Mouse (Mus musculus) ES-CJ7 (cell line): ENCODE data around the gene Ifrd2.

Experiments used
- DNase-seq: peaks from one replicate; pipeline ENCODE4 v3.0.0; 2011; ENCODE audit warnings: low read depth, low spot score

Gene Ifrd2

DNA sequence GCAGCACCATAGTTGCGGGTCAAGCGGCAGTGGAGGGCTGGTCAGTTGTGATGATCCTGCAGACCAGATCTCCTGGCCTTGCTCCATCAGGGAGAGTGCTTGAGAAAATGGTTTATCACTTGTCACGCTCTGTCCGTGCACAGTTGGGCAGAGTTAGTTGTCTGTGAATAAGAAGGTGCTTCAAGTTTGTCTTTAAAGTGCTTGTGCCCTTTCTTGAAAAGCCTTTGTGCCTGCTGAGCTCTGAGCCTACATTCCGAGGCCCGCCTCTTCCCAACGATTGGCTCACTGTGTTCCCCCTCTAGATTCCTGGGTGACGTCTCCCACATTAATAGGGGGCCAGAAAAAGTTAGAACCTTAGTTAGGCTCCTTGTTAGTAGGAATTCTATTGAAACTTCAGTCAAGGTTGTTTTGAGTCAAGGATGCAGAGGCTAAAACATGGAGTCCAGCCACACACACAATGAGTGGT lies 35.5 kb upstream of the Ifrd2 start:
- DNase-seq: no peak

DNA sequence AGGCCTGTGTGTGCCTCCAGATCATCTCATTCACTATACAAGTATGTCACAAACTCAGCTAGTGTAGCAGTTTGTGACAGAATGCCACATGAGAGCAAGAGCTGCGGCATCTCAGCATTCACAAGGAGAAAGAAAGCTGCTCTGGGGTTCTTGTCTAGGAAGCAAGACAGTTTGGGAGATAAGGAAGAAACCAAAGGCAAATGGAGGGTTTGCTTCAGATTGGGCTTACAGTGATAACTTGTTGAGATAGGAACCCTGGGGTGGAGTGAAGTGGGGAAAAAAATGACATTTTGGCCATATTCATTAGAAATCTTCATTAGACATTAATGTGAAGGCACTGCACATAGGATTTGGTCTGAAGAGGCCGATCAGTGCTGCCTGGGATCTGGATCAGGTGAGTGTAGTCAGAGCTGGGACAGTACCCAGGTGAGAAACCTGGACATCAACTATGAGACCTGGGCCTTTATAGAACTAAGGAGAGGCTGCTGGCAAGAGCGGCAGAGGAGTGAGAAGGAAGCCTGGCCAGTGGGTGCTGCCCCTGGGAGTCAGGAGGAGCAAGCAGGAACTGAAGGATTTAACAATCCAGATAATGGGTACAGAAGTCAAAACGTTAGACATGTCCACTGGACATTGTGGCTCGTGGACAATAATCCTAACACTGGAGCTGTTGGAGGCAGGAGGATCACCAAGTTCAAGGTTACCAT lies 34.6 kb upstream of the Ifrd2 start:
- DNase-seq: no peak

DNA sequence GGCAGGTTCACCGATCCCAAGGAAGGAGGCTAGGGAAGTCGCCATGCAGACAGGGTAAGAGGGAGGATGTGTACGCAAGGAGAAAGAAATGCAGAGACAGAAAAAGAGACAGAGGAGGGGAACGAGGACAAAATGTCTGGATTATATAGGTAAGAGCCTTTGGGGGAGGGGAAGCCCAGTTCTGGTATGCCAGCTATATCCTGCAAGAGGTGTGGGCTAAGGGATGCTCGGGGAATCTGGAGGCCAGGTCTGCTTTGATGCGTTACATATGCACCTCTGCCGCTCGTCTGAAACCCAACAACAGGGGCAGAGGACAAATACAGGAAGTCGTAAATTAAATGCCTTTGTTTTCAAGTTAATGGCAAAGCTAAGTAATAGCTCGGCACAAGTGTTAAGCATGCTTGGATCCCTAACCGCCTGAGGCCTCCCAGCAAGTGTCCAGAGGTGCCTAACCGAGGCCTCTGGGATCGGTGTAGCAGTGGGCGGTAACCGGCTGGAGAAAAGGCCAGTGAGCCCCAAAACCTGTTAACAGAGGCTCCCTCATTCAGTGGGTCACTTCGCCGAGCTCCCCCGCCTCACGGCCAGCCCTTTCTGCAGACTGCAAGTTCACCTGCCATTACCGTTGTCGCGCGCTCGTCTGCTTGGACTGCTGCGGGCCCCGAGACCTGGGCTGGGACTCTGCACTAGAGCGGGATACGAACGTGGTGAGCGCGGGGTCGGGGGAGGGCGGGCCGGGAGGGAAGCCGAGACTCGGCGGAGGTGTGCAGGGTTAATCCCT lies 33.7 kb upstream of the Ifrd2 start:
- DNase-seq: no peak

DNA sequence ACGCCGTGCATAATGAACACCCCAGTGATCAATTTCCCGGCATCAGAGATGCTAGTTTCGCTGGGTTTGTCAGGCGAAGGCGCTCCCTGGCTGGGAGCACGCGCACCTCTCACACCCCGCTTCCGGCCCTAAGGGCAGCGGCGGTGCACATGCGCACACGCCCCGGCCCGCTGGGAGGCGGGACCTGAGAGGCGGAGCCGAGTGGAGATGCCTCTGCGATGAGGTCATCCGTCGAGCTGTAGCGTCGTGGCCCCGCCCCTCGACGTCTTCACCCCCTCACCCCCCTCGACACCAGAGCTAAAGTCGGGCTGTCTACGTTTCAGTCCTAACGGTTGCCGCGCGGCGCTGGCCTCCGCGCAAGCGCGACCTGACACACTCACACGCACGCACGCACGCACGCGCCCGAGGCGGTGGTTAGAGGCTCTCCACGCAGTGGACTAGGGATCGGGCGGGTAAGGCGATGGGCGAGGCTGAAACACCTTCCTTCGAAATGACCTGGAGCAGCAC lies 33.1 kb upstream of the Ifrd2 start:
- DNase-seq: peak; percentile 99

DNA sequence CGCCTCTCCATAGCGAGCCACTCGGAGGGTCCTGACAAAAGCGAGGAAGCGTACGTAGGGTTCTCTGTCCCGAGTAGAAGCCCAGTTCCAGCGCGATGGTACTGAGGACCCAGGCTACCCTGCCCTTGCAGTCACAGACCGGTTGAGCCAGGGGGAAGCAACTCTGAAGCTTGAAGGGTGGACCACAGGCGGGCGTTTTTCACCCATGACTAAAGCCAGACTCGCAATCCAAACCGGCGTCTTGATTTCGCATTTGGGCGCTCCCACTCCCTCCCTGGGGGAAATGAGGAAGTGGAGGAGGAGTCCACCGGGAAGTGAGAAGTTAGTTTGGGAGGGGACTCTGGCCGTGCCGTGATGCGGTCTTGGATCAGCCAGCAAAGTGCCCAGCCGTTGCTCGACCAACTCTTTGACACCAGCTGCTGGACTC lies 32.4 kb upstream of the Ifrd2 start:
- peak; percentile 65 for DNase-seq

DNA sequence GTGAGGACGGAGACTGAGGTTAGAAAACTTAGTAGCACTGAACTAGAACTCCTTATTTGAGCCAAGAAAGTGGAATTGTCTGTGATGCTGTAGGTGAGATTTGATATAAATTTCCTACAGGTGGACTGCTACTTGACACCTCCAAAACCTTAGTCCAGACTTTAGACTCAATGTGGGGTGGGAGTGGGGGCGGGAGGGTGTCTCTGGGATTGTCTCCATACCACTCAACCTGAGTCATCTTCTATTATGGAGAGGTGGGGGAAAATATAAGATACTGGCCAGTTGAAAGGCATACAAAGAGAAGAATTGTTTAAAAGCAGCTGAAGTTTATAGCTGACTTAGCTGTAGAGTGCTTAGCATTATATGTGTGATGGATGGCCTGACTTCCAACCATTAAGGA lies 31.7 kb upstream of the Ifrd2 start:
- no peak for DNase-seq

DNA sequence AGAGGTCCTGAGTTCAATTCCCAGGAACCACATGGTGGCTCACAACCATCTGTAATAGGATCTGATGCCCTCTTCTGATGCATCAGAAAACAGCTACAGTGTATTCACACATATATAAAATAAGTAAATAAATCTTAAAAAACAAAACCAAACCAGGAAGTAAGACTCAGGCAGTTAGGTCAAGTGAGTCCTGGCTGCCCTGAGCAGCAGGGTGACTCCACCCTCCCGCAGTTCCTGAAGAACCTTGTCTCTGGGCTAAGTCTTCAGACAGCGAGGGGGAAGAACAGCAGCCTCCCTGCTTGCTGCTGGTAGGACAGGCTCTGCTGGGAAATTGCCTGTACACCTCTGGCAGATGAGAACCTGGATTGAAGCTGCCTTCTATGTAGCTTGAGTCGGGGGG lies 31.1 kb upstream of the Ifrd2 start:
- no peak for DNase-seq

DNA sequence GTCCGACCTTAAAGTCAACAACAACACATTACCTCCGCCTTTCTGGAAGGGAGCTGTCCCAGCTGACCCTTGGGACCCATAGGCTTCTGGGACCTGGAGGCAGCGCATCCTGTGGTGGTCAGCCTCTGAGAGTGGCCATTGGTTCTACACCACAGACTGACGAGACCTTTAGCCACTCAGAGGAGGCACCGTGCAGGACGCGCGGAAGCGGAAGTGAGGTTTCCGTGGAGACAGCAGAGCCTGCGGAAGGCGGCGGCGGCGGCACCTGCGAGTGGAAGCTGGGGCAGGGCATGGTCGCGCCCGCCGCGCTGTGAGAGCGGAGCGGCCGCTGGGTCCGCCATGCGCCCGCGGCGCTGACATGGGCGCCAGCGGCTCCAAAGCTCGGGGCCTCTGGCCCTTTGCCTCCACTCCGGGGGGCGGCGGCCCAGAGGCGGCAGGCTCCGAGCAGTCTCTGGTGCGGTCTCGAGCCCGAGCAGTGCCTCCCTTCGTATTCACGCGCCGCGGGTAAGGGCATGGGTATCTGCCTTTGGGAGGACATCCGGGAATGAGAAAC lies 24.3 kb upstream of the Ifrd2 start, which contains the start of gene Tusc2:
Gene Tusc2, plus strand, starts transcription at position 227 of the 553 bp plus-strand sequence.
- DNase-seq: peak; percentile 93

DNA sequence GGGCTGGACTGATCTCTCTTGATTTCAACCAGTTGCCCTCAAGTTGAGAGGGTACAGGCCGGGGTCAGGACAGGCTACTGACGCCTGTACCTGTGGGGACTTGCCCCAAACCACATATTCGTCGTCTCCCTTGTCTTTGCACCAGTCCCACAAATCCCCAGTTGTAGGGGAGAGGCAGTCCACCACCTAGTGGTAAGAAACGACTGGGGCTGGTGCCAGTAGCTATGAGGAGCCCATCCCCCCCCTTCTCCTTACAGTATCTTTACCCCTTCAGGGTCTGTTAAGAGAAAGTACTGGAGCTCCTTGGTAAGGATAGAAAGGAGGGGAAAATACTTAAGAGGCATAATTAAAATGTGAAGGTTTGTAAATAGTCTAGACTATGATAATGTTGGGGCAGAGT lies 21.9 kb upstream of the Ifrd2 start:
- peak; percentile 48 for DNase-seq

DNA sequence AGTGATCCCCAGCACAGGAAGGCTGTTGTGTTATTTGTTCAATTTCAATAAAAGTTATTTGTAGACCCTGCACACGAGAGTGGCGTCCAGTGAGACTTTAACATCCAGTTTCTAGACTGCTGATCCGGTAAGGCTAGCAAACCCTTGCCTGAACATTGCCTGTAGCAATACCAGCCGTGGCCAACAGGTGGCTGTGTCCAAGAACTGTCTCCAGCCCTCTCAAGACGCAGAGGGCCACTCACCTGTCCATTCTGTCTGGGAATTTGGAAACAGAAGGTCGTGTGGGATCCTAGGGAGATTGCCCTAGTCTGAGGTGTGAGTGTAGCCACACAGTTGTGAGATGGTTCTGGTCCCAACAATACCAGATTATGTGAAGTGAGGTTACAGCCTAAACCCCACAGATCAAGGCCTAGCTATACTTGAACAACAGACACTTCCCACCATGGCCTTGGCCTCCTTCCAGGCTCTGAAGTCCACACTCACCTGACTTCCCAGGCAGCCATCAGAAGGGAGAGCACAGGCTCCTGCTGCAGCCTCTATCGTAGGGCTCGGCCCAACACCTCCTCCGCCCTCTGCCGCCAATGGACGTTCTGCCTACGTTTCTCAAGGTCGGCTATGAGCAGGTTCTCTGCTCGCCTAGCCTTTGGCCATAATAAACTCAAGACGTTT lies 21.3 kb upstream of the Ifrd2 start:
- DNase-seq: peak; percentile 70

DNA sequence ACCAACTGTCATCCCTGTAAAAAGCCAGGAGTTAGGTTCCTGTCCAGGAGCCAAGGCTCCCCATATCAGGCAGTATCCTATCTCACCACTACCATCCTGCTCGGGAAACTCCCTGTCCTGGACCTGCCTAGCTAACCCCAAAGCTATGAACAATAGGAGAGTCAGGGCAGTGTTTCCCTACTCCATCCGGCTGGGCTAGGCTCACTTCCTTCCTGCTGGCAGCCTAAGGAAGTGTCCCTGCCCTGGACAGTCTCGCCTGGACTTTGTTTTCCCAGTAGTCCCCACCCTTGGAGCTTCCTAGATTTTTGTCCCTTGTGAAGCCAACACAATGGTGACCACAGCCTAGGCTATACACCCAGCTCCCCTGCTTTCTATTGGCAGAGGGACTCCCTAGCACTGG lies 20.6 kb upstream of the Ifrd2 start:
- no peak for DNase-seq

DNA sequence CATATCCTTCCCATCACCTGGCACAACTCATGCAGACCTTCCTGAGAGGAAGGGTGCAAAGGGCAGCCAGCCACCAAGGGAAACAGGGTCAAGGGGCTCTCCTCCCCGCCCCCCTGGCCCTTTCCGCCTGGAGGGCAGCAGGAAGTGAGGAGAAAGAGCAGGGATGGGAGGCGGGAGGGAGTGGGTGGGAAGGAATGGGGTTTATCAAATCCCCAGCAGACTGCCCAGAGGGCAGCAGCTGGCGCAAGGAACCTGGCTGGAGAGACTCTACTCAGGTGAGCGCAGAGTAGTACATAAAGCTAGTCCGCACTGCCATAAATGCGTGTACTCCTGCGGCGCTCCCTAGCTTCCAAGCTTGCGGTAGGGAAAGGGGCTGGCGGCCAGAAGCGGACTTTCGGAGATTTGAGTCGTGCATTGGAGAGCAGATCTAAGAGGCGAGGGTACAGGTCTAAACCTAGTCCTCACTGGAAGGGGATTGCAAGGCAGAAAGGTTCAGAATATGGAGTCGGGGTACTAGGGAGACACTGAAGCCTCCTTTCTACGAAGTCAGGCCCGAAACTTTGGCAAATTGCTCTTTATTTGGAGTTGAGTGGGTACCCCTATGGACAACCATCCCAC lies 19.6 kb upstream of the Ifrd2 start, which contains the start of gene Hyal2:
Gene Hyal2, plus strand, starts transcription at position 244 of the 618 bp plus-strand sequence.
- DNase-seq: no peak

DNA sequence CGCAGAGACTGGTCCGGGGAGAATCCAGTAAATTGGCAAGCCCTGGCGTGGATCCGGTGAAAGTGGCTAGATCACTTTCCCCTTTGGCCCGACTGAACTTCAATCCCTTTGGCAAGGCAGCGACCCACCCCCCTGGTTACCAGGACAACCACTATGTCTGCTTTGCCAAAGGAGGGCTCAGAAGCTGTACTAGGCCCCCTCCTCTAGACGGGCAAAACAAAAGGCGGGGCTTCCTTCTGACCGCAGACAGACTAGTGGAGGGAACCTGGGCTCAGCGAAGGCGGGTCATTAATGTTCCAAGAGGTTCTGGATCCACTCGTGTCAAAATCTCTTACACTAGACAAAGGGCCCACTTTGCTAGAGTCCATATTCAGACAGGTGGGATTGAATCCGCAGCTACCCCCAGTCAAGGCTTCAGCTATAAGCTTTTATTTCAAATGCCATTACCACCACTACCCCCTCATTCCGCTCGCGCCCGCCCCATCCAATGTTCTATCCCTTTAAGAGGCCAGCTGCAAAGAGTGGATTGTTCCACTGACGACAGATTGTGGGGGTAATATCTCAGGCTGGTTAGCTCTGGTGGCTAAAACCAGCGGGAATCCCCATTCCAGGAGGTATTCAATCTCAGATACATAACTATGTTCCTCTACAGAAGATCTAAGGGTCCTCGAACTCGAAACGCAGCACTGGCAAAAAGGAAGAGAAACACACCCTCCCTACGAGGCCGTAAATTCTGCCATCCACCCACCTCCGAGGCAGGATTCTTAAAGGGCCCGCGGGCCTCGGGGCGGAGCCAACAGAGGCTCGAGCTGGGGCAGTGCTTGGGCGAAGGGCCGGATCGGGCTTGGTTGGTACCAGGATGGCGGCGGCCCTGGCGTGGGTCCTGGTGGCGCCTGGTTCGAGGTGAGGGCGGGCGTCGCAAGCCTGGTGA lies 18.8 kb upstream of the Ifrd2 start:
- DNase-seq: peak; percentile 87

DNA sequence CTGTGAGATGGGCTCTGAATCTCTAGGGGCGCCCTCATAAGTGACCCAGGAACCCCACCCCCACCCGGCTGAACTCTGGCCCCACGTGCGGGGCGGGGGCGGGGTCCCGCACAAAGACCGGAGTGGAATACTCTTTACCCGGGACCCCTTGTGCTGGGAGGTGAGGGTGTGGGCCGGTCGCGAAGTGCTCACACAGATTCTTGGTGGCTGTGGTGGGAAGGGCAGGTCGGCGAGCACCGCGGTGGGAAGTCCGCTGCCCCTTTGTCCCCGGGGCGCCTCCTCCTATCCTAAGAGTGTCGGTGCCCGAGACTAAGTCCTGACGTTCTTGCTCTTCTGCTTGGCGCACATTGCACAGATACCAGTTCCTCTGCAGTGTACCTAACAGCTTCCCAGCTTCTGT lies 18.2 kb upstream of the Ifrd2 start:
- peak; percentile 54 for DNase-seq

DNA sequence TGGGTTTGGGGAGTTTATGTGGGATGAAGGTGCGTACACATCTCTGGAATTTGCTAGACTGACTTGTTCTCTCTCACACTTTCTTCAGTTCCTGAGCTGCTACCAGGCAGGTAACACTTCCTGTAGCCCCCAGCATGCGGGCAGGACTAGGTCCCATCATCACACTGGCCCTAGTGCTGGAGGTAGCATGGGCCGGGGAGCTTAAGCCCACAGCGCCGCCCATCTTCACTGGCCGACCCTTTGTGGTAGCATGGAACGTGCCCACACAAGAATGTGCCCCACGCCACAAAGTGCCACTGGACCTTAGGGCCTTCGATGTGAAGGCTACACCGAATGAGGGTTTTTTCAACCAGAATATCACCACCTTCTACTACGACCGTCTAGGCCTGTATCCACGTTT lies 17.4 kb upstream of the Ifrd2 start:
- no peak for DNase-seq

DNA sequence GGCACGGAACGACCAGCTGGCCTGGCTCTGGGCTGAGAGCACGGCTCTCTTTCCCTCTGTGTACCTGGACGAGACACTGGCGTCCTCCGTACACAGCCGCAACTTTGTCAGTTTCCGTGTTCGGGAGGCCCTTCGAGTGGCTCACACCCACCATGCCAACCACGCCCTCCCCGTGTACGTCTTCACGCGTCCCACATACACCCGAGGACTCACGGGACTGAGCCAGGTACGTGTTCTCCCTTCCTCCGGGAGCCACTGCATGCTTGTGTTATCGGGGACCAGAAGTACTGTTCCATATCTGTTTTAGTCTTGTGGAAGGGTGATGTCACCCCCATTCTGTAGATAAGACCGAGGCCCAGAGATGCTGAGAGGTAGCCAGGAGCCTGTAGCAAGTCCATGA lies 16.6 kb upstream of the Ifrd2 start:
- DNase-seq: no peak

DNA sequence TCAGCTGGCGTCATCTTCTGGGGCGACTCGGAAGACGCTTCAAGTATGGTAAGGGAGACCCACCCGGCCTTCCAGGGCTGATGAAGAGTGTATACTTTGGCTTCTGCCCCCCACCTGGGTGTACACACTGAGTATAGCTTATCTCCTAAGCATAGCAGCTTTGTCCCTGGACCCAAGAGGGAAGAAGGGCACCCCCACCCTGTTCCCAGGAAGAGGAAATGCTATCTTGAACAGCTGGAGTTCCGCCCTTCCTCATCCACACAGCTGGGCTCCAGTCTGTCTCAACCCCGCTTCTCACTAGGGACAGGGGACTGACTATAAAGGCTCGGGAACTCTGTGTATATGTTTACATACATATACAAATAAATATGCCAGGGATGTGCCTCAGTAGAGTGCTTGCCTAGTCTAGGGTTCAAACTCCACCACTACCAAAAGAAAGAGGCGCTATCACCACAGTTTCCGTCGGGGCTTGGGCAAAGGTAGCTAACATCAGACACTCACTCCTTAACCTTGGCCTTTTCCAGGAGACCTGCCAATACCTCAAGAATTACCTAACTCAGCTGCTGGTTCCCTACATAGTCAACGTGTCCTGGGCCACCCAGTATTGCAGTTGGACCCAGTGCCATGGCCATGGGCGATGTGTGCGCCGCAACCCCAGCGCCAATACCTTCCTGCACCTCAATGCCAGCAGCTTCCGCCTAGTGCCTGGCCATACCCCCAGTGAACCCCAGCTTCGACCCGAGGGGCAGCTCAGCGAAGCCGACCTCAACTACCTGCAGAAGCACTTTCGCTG lies 15.7 kb upstream of the Ifrd2 start:
- no peak for DNase-seq

DNA sequence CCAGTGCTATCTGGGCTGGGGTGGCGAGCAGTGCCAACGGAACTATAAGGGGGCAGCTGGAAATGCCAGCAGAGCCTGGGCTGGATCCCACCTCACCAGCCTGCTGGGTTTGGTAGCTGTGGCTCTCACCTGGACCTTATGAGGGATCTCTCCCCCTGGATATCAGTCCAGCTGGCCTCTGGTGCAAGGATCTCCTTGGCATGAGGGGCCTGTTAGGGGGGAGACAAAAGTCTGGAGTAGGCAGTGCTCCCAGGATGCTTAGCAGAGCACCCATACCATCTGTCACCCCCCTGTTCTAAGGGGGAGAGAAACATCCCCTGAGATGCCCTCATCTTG lies 15.1 kb upstream of the Ifrd2 start:
- DNase-seq: no peak

DNA sequence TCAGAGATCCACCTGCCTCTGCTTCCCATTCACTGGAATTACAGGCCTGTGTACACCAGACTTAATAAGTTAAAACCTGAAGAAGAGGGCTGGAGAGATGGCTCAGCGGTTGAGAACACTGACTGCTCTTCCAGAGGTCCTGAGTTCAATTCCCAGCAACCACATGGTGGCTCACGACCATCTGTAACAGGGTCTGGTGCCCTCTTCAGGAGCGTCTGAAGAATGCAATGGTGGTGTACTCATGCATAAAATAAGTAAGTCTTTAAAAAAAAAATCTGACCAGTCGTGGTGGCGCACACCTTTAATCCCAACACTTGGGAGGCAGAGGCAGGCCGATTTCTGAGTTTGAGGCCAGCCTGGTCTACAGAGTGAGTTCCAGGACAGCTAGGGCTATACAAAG lies 13.7 kb upstream of the Ifrd2 start:
- peak; percentile 78 for DNase-seq
